Mouse (Mus musculus) heart, postnatal 0 days (tissue): Measurements from ENCODE around the gene Ralgps2. TPM values are rescaled to one million over a fixed set of nuclear protein-coding genes. Genes with fewer than 3 reads are reported as not detected.

Source experiments
- ATAC-seq: fragments of 200-750 bp; cut with Nextera tagmentation; 2 replicates; pipeline ENCODE4 v1.8.0; 2017; ENCODE audit warnings: low read depth, moderate number of reproducible peaks, moderate library complexity; ENCODE audit not compliant: insufficient read depth
- DNase-seq: peaks from one replicate; pipeline ENCODE4 v3.0.0-alpha.2; 2016; ENCODE audit warnings: low spot score
- H3K27ac ChIP-seq: fragments of 300-500 bp; sonication (generic); 2 replicates; pipeline ENCODE4 v1.5.1; 2014; ENCODE audit warnings: low read depth, mild to moderate bottlenecking
- H3K27me3 ChIP-seq: fragments of 300-500 bp; sonication (generic); 2 replicates; pipeline ENCODE4 v1.6.1; 2014; ENCODE audit warnings: low read length, mixed read lengths; ENCODE audit not compliant: control insufficient read depth, insufficient read depth
- H3K36me3 ChIP-seq: fragments of 300-500 bp; sonication (generic); replicated peaks from 2 replicates; pipeline ENCODE4 v1.6.1; 2014; ENCODE audit warnings: low read length, mixed read lengths; ENCODE audit not compliant: control insufficient read depth, insufficient read depth
- H3K4me1 ChIP-seq: fragments of 300-500 bp; sonication (generic); 2 replicates; pipeline ENCODE4 v1.6.1; 2014; ENCODE audit warnings: antibody characterized with exemption; ENCODE audit not compliant: control insufficient read depth, insufficient read depth
- H3K4me2 ChIP-seq: fragments of 300-500 bp; sonication (generic); 2 replicates; pipeline ENCODE4 v1.6.1; 2014; ENCODE audit warnings: low read depth, mild to moderate bottlenecking, low read length, moderate library complexity
- H3K4me3 ChIP-seq: fragments of 300-500 bp; sonication (generic); 2 replicates; pipeline ENCODE4 v1.5.1; 2014; ENCODE audit warnings: low read depth, low read length
- H3K9ac ChIP-seq: fragments of 300-500 bp; sonication (generic); replicated peaks from 2 replicates; pipeline ENCODE4 v1.6.1; 2014; ENCODE audit warnings: low read depth, low read length, mixed read lengths
- H3K9me3 ChIP-seq: fragments of 300-500 bp; sonication (generic); replicated peaks from 2 replicates; pipeline ENCODE4 v1.6.1; 2016; ENCODE audit warnings: low read length; ENCODE audit not compliant: control insufficient read depth
- CTCF ChIP-seq: IDR thresholded peaks from 2 replicates; pipeline ENCODE4 v1.5.1; 2016; ENCODE audit warnings: antibody characterized with exemption, control low read depth, low read depth
- EP300 ChIP-seq: IDR thresholded peaks from 2 replicates; pipeline ENCODE4 v1.6.1; 2016; ENCODE audit warnings: antibody characterized with exemption, low read depth
- WGBS: fragments of 180-500 bp; shearing (Covaris S2); extraction: QIAGEN DNeasy Blood & Tissue Kit; methylation state at CpG from one replicate; pipeline ENCODE4 v1.1.7; 2014; 5-methylcytosine and 5-hydroxymethylcytosine counted together
- polyA plus RNA-seq: library from polyadenylated mRNA; unstranded; fragments of >200 nt; fragmentation: Nextera tagmentation; extraction: Ambion mirVana; gene quantifications from 2 replicates; pipeline ENCODE4 v1.2.1, GENCODE M21; 2015
- total RNA-seq: library from RNA; depleted of rRNA; stranded (reverse); fragments of >200 nt; gene quantifications from 2 replicates; pipeline ENCODE4 v1.2.3, GENCODE M21; 2014; ENCODE audit warnings: low replicate concordance

Gene Ralgps2
- total and polyA plus RNA-seq, 2 experiments from 2014 or later = 24.5 to 34.3 TPM

- 0 out of 2 replicates have a peak, but pooled peaks cover 5% of the 10 kb centered on the region for H3K4me1 ChIP-seq
- 42% methylated on average over 6 of the region's 6 CpGs for WGBS
These were observed 152.1 kb downstream of the Ralgps2 start for GRCm38 (mm10) chr1:156787164-156787863.

GRCm38 (mm10) chr1:156786074-156786473 is 153.4 kb downstream of the Ralgps2 start:
- ATAC-seq (no peak), DNase-seq (no peak)
- Histone ChIP-seq H3K27me3 (no peaks in the 10 kb centered on the region), H3K4me3 (no peak overlapping the region), H3K9ac (no peak overlapping the region), H3K4me1 (peaks cover 17% of the 10 kb centered on the region; the same call in 1 of the 2 replicates), H3K36me3 (no peaks in the 10 kb centered on the region), H3K4me2 (no peak overlapping the region), H3K9me3 (no peaks in the 10 kb centered on the region), H3K27ac (no peak overlapping the region)
- TF ChIP-seq EP300 (no peak), CTCF (no peak)
- 85% methylated on average over 2 of the region's 2 CpGs for WGBS

More at GRCm38 (mm10) chr1:156787164-156787863, 152.1 kb downstream of the Ralgps2 start:
- Histone ChIP-seq H3K27me3 (no peaks in the 10 kb centered on the region), H3K4me3 (no peak overlapping the region), H3K27ac (no peak overlapping the region), H3K9me3 (no peaks in the 10 kb centered on the region), H3K4me2 (no peak overlapping the region), H3K36me3 (no peaks in the 10 kb centered on the region), H3K9ac (no peak overlapping the region)
- no peak for ATAC-seq
- no peak for DNase-seq
- TF ChIP-seq CTCF (no peak), EP300 (no peak)

- ATAC-seq = no peak
- H3K36me3 ChIP-seq = no peaks in the 10 kb centered on the region
- no peak for DNase-seq
- no peak overlapping the region for H3K9ac ChIP-seq
- WGBS = 90% methylated on average over 10 of the region's 10 CpGs
- no peaks in the 10 kb centered on the region for H3K9me3 ChIP-seq
- H3K4me2 ChIP-seq = no peak overlapping the region
- TF ChIP-seq EP300 (no peak), CTCF (no peak)
- H3K4me3 ChIP-seq = no peak overlapping the region
- peaks cover 28% of the 10 kb centered on the region for H3K4me1 ChIP-seq
- H3K27me3 ChIP-seq = no peaks in the 10 kb centered on the region
- H3K27ac ChIP-seq = no peak overlapping the region
These were observed 154.5 kb downstream of the Ralgps2 start for GRCm38 (mm10) chr1:156784974-156785373.

GRCm38 (mm10) chr1:156784116-156784515 is 155.3 kb downstream of the Ralgps2 start:
- H3K27me3 ChIP-seq = no peaks in the 10 kb centered on the region
- no peak overlapping the region for H3K9ac ChIP-seq
- no peak for ATAC-seq
- DNase-seq = no peak
- H3K4me3 ChIP-seq = no peak overlapping the region
- no peaks in the 10 kb centered on the region for H3K36me3 ChIP-seq
- peaks cover 32% of the 10 kb centered on the region for H3K4me1 ChIP-seq
- no peak overlapping the region for H3K27ac ChIP-seq
- TF ChIP-seq EP300 (no peak), CTCF (no peak)
- no peak overlapping the region for H3K4me2 ChIP-seq
- H3K9me3 ChIP-seq = no peaks in the 10 kb centered on the region
- 61% methylated on average over 5 of the region's 5 CpGs for WGBS

GRCm38 (mm10) chr1:156781971-156782850 is 157.2 kb downstream of the Ralgps2 start:
- DNase-seq (no peak), ATAC-seq (no peak)

More at GRCm38 (mm10) chr1:156781971-156782850, 157.2 kb downstream of the Ralgps2 start:
- Histone ChIP-seq H3K4me2 (no peak overlapping the region), H3K36me3 (no peaks in the 10 kb centered on the region), H3K4me3 (no peak overlapping the region), H3K4me1 (peaks cover 28% of the 10 kb centered on the region), H3K9me3 (no peaks in the 10 kb centered on the region), H3K9ac (0 out of 2 replicates have a peak overlapping the region, but pooled peaks have one; percentile 30), H3K27me3 (no peaks in the 10 kb centered on the region), H3K27ac (peak overlapping the region; percentile 92)
- WGBS = 45% methylated on average over 14 of the region's 14 CpGs
- TF ChIP-seq CTCF (no peak), EP300 (no peak)
